Mouse (Mus musculus) 3T3-L1 (cell line): ENCODE results near the gene Gc.

Experiments
- DNase-seq: peaks from one replicate; pipeline ENCODE4 v3.0.0-alpha.2; 2015; ENCODE audit warnings: low read depth, low spot score

The Gc gene

DNA sequence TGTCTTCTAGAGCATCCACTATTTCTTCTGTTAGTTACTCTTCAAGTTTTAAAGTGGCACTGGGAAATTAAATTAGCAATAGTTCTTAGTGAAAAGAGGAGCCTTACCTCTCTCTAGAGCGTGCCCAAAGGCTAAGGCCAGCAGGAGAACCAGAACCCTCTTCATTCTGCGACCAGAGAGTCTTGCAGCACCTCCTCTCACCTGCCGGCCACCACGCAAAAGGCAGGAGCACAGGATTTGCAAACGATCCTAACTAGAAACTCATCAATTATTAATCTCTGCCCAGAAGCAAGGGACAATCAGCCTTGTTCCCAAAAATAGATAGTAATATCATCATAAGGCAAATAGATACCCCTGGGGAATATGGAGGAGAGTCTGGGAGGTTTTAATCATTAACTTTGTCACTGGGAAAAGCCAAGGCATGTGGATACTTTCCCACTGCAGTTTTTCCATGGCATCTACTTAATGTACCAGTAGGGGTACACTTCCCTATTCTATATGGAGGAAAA lies at the start of gene Gc:
Gc (minus strand) TSS at position 345 of the 509 bp plus-strand sequence.
- DNase-seq, result no peak

DNA sequence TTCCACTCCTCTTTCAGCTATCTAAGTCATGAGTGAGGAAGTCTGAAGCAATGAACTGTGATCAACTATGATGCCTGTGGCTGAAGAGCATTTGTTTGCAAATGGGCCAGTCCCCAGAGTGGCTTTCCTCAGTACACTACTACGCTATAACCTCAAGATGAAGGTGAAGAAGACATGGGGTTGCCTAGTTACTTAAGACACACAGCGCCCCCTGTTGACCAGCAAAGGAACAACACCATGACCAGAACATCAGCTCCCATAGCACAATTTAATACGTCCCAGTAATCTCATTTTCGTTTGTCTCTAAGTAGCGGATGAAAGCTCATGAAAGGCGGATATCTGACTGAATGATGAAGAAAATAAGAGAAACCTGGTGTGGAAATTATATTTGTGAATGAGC lies 42.5 kb upstream of the Gc start:
- peak; percentile 4 for DNase-seq

GRCm38 (mm10) chr5:89492560-89492959 lies 34.9 kb upstream of the Gc start:
- no peak for DNase-seq

DNA sequence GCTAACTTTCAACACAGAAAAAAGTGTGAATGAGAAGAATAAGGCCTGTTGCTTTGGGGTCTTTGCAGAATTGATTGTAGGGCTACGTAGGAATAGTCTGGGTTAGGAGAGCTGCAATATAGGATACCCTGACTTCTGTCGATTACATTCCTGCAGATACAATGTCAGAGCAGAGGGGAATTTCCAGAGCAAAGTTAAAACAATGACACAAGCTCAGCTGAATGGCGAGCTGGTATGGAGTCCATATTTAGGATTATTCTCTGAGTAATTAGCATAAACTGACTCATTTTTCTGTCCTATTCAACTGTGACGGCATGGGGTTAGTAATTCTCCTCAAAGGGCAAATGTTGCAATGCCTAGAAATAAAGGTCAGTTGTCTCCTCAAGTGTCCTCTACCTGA lies 12.8 kb upstream of the Gc start:
- DNase-seq, result no peak

- no peak for DNase-seq
Measured at GRCm38 (mm10) chr5:89467886-89468285, 10.2 kb upstream of the Gc start.

DNA sequence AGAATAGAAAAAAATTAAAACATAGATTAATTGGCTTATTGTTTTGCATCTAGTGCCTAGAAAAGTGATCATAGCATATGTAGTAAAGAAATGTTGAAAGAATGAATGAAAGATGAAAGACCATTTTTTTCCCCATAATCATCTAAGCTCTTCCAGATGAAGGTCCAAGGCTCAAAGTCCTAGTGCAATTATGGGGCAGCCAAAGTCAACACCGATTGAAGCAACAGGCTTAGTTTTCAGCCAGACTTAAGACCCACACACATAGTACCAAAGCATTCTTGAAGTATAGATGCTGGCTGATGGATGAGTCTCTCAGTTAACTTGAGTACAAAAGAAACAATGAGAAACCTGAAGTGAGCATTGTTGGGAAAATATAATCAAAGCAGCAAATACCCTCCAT lies 9.3 kb upstream of the Gc start:
- DNase-seq, result no peak

DNA sequence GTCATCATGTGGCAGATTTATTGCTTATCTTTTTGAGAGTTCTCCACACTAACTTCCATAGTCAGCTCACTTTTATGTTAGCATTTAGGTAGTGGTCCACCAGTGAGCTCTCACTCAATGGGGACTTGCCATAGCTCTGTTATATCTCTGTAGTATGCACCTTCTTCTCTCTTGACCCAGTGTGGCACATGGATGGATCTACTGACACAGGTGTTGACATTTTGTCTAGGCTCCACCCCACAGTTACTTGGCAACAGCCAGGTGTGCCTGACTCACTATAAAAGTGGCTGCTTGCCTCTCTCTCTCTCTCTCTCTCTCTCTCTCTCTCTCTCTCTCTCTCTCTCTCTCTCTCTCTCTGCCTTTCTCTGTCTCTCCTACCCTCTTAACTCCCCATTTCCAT lies 8.6 kb upstream of the Gc start:
- DNase-seq, result no peak

DNA sequence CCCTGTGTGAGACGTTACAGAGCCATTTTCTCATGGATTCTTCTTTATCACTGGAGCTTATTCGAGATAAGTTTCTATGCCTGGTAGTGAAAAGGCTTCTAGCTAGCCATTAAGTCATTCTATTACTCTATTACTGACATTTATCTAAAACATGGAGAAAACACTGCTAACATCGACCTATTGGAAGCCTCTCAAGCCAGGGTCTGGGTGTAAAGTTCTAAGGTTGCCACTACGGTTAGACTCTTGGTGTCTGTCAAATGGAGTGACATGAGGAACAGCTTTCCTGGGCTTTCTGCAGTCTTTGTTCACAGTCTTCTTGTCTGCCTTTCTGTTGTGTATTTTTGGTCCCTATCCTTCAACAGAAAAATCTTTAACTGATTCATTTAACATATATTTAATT lies 4.1 kb upstream of the Gc start:
- DNase-seq, result no peak

DNA sequence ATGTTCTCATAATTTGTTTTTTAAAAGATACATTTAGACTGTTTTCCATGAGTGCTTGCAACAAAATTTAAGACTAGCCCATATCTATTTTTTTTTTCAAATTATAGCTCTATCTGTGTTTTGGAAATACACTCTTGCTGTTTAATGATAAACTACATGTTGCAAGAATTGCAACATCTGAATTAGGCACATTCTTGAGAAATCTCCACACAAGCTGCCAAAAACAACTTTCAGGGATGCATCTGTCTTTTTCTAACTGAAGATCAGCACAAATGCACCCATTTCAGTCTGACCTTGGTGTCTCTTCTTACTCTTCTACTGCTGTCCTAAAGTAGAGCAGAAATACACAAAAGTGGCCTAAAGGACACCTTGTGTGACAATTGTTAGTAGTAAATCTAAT lies 1.9 kb upstream of the Gc start:
- DNase-seq, result no peak

DNA sequence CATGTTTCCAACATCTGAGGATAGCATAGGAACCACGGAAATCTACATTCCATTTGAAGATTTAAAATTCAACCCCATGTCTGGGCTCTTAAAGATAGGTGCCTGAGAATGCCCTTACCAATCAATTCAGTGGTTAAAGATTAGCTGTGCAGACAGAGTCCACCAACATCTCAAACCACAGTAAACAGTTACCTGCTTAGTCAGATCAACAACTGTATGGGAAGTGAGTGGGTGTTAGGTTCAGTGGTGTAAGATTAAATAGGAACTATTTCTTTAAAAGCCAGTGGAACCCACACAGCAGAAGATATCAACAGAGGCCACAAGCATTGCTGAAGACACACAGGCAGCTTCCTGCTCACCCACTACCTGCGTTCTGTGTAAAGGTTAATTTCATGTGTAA lies 1.3 kb upstream of the Gc start:
- DNase-seq, result no peak

- peak; percentile 23 for DNase-seq
Measured at GRCm38 (mm10) chr5:89455526-89455925, 2.2 kb downstream of the Gc start.

GRCm38 (mm10) chr5:89450798-89451197 lies 6.9 kb downstream of the Gc start:
- no peak for DNase-seq

GRCm38 (mm10) chr5:89449325-89449724 lies 8.4 kb downstream of the Gc start:
- DNase-seq, result no peak

DNA sequence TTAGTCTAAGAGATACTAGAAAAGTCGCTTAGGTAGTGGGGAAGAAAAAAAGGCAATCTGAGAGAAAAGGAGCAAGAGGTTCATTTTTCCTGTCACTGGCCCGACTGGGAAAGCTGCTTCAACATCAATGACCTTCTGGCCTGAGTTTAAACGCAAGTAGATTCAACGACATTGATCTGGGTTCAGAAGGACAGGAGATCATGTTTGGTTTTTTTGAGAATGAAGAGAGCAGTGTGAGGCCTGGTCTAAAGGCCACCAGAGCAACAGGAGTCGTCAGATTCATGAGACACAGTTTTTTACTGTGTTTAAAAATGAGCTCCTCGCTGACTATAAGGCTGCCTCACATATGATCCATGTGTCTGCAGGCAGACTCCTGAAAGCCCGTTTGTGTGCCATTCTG lies 9.7 kb downstream of the Gc start:
- DNase-seq, result peak; percentile 5

DNA sequence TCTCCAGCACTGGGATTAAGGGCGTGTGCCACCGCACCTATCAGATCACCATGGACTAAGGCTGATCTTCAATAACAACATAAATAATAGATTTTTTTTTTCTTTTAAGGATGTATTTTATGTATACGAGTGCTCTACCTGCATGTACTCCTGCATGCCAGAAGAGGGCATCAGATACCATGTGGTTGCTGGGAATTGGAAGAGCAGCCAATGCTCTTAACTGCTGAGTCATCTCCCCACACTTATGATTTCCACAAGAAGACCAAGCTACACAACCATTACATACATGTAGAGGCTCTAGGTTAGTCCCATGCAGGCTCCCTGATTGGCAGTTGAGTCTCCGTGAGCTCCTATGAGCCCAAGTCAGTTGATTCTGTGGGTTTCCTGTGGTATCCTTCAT lies 13.3 kb downstream of the Gc start:
- DNase-seq, result peak; percentile 9

DNA sequence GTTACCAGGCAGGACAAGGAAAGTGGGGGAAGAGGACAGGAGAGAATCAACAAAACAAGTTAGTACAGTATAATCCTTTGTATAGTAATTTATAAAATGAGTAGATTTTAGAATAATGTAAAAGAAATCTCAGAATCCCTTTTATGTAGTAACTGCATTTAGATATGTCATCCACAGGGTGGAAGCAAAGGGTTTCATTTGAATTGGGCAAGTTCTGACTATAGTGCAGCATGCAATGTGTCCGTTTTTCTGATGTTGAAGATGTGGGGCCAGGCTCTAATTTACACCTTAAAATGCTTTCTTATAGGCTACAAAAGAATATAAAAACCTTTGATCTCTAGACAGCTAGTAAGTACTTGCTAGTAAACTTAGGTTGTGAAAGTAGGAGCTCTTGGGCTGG lies 46.2 kb downstream of the Gc start:
- no peak for DNase-seq

DNA sequence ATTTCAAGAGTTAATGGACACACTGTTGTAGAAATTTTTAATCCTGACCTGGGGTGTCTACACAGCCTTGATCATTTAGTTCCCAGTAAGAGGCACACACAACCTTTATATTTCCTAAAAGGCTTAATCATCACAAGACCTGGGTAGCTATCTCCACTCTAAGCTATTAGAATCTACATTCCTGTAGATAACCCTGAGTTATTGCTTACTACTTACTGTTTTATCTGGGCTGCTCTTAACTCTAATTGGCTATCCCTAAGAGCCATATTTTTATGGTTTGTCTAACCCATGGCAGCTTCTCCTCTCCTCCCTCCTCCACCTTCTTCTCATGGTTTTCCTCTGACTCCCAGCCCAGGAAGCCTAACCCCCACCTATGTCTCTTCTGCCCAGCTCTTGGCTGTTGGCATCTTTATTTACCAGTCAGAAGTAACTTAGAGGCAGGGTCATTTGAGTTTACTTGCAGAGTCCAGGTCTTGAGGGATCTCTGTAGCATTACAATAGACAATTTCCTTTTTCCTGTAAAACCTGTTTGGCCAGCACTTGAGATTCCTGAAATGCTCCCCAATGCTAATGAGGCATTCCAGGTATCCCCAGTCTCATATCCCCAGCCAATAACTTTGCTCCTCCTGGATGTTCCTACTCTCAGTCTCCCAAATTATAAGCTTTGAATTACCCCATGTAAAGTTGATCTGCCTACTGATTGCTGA lies 50.2 kb downstream of the Gc start:
- DNase-seq, result no peak

DNA sequence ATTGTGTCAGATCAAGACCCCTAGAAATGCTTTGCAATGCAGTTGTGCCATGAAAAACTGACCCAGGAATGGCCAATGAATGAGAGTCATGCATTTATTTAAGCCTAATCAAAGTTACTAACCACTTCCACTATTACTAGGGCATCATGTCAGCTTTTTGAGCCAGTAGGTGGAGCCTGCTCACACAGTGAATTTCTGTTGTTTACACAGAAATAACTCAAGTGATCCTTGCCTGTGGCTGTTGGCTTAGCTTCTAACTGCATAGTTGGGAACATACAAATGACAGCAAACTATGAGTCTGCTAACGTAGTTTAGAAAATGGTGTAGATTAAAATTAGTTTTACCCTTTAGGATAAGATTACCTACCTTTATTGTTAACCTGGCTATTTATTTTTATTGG lies 52.6 kb downstream of the Gc start:
- DNase-seq, result no peak

DNA sequence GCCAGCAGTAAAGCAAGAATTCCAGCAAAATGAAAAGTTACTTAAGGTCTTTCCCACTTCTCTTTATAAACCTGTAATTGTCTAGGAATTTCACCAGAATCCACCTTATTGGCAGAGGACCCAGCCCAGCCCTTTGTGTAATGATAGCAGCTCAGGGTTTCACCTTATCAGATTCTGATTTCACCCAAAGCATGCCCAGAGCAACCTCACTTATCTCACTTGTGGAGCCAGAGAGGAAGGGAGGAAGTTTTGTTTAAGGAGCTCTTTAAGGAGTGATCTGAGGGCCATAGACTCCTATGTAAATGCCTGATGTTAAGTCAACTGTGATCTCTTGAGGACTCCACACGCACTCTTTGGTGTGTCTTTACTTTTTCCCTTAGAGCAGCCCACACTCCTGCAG lies 67.3 kb downstream of the Gc start:
- no peak for DNase-seq

DNA sequence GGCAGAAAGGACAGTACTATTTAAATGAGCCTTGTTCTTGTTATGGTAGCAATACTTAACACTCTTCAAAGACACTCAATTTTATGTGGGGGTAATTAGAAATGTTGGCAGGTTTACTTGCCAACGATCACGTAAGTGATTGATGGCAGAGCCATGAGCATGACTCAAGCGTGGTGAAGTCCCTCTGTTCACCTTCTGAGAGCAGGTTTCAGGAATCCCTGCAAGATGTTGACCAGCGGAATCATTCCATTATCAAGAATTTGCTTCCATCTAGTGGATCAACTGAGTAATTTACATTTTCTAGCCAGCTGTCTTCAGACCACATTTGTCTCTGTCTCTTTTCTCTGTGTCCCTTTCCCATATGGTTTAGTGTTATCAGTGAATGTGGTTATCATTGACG lies 73.5 kb downstream of the Gc start:
- peak; percentile 64 for DNase-seq

DNA sequence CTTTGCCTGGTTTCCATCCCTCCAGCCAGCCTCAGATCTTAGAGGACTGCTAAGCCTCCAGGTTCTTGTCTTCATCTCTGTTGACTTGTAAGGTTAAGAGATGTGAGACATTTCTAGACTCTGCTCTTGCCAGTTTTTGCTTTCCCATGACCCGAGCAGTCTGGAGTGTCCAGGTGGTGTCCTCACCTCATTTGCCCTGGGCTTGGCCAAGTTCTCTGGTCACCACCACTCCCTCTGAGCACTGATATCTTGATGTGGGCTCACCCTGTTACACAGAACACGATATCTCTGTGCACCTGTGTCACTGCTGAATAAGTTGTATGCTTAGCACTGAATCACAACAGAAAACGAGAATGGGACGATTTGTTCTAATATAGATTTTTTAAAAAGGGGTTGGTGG lies 76.4 kb downstream of the Gc start:
- no peak for DNase-seq

GRCm38 (mm10) chr5:89370140-89370539 lies 87.6 kb downstream of the Gc start:
- peak; percentile 36 for DNase-seq

- DNase-seq, result no peak
Measured at GRCm38 (mm10) chr5:89368045-89368743, 89.5 kb downstream of the Gc start.
